Mouse (Mus musculus) ES-Bruce4 (cell line): ENCODE measurements around the gene Ifna6.
"Not testable (repeated sequence)": the region's sequence is repeated elsewhere in the genome, so short reads cannot be mapped to it uniquely, and the experiment has no call there.

Experiments
- EP300 ChIP-seq: IDR thresholded peaks from 2 replicates; pipeline ENCODE4 v1.6.1; 2011; ENCODE audit warnings: low read depth, low read length; ENCODE audit not compliant: insufficient read depth
- POLR2A ChIP-seq: IDR thresholded peaks from one replicate; pipeline ENCODE4 v1.8.1; 2011; ENCODE audit warnings: low read length; ENCODE audit not compliant: insufficient read depth

DNA sequence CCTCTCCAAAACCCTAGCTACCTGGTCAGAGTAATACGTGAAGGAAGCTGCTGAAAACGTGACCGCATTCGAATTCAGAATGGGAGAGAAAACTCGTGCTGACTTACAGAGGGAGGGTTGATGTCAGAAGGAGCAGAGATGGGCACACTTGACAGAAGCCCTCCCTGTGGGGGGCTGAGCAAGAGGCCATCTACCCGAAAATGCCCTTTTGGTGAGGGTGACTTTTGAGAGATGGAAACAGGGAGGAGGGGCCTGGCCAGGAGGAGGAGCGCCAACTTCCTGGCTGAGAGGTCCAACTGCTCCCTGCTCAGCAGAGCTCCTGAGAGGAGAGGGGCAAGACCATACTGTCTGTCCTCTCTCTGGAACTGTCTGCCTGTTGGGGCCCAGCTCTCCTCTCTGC is 45.4 kb upstream of the Ifna6 start, which contains the start of gene Ifnz:
- not testable (repeated sequence) for TF ChIP-seq EP300, POLR2A
